Mouse (Mus musculus): ENCODE results near the gene Lrrc14b.
A peak's percentile ranks its signal among the peaks of the same experiment; 100 is the strongest.

Gene Lrrc14b

DNA sequence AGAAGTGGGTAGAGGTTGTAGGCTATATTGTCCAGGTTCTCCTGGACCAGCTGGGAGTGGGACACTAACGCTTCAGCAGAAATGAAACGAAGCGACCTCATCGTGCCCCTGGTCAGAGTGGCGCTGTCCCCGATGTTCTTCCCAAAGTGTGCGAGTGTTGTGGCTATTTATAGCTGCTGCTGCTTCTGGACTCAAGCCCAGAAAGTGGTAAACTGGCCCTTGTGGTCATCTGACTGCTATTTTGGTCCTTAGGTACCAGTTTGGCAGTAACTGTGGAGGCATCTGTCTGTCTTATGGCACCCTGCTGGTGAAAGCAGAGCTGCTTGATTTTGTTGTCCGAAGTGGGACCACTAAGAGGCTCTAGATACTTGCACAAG lies at the start of gene Lrrc14b:
Lrrc14b (minus strand) TSS at position 147 of the 377 bp plus-strand sequence.
- no peak for DNase-seq (ENCODE audit: low read depth, low spot score)

DNA sequence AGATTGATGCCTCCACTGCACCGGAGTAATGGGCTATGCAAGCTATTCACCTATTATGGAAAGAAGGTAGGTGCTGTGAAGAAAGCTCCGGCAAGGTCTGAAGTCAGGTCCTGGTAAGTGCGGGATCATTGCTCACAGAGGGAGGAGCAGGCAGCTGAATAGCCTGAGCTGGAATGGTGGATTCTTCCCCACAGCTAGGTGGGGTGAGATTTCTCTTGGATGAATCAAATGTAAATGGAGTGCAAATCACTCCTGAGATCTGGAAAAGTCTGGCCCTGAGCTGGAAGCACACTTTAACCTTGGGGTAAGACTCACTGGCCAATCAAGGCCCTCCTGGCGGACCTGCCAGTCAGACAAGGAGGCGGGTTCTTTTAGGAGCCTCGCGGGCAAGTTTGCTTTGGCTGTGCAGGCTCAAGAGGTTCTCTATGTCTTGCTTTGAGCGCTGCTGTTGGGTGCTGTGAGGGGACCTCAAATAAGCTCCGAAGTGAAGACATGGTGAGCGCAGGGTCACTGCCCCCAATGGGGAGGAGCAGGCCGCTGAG lies 35.6 kb upstream of the Lrrc14b start, which contains the start of gene Ftl1-ps1:
Ftl1-ps1 (plus strand) TSS at position 397 of the 542 bp plus-strand sequence.
- no peak for DNase-seq (ENCODE audit: low read depth, low spot score)

- DNase-seq (ENCODE audit: low read depth, low spot score), result no peak
Measured at GRCm38 (mm10) chr13:74391156-74391555, 27.4 kb upstream of the Lrrc14b start.

- peak; percentile 57 for DNase-seq (ENCODE audit: low read depth, low spot score)
Measured at GRCm38 (mm10) chr13:74390371-74390990, 26.7 kb upstream of the Lrrc14b start, which contains the start of gene Zfp72. Gene Zfp72 (minus strand): TSS chr13:74390836.

- no peak for DNase-seq (ENCODE audit: low read depth, low spot score)
Measured at GRCm38 (mm10) chr13:74389730-74390129, 25.9 kb upstream of the Lrrc14b start.

DNA sequence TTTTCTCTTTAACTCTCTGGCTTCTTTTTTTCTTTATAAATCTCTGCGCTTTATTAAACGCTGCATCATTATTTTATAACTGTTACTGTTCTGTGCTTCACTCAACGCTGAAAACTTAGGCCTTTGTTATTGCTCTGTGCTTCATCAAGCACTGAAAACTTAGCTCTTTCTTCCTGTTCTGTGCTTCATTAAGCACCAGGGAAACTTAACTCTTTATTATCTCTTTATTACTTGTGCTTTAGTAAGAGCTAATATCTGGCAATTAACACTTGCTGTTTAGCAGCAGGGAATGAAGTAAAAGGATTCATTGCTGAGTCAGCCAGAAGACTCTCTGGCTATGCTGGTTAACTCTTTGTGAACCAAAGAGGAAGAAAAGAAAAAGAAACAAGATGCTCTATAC lies 18.5 kb upstream of the Lrrc14b start:
- no peak for DNase-seq (ENCODE audit: low read depth, low spot score)

GRCm38 (mm10) chr13:74381533-74382276 lies 17.9 kb upstream of the Lrrc14b start:
- DNase-seq (ENCODE audit: low read depth, low spot score), result no peak

GRCm38 (mm10) chr13:74363176-74363858 lies 488 bp downstream of the Lrrc14b start:
- no peak for DNase-seq (ENCODE audit: low read depth, low spot score)

- no peak for DNase-seq (ENCODE audit: low read depth, low spot score)
Measured at GRCm38 (mm10) chr13:74362218-74362617, 1.6 kb downstream of the Lrrc14b start.

DNA sequence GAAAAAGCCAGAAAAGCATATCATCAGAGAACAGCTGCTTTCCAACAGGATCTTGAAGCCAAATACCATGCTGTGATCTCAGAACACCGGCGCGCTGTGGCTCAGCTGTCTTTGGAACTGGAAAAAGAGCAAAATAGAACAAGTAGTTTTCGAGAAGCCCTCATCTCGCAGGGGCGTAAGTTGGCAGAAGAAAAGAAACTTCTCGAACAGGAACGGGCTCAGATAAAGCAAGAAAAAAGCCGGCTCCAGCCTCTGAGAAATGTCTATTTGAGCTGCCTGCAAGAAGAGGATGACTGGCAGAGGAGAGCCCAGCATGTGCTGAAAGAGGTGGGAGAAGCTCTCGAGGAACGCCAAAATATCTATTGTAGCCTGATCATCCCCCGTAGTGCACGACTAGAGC lies 7.3 kb downstream of the Lrrc14b start:
- DNase-seq (ENCODE audit: low read depth, low spot score), result no peak

GRCm38 (mm10) chr13:74350435-74350906 lies 13.3 kb downstream of the Lrrc14b start:
- DNase-seq (ENCODE audit: low read depth, low spot score), result no peak

DNA sequence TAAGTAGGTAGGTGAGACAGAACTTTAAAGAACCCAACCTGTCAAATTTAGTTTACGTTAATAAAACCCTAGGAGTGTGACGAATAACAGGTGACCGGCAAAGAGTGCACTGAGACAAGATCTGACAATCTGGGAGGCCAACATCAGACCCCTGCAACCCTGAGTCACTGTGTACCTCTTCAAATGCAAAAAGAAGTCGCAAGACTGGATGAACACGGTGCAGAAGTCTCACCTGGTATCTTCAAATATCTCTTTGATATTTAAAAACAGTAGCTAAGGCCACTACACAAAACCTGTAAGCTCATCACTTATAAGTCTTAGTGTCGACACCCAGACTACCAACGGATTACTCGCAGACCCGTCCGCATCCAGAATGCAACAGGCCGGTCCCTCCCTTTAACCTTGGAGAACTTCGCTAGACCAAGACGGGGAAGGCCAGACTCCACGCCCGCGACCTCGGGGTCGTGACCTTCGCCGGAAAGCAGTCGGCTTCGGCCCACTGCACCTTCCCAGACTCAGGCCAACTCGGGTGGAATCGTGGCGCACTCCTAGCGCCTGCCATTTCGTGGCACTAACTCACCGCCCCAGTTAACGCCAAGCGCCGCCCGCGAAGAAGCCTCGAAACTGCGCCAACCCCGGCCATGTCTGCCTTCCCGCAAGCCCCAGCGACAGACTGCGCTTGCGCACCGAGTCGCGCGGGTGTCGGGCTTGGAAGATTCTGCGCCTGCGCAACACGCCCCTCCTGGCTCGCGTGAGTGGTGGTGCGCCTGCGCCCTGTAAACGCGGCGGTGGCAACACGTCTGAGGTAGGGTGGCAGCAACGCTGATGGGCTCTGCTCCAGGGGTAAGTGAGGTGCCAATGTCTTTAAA lies 14.0 kb downstream of the Lrrc14b start, which contains the start of the genes Sdha and Ccdc127:
Sdha (minus strand) TSS at position 715 of the 869 bp plus-strand sequence.
Ccdc127 (plus strand) TSS at position 744 of the 869 bp plus-strand sequence.
- peak; percentile 97 for DNase-seq (ENCODE audit: low read depth, low spot score)

DNA sequence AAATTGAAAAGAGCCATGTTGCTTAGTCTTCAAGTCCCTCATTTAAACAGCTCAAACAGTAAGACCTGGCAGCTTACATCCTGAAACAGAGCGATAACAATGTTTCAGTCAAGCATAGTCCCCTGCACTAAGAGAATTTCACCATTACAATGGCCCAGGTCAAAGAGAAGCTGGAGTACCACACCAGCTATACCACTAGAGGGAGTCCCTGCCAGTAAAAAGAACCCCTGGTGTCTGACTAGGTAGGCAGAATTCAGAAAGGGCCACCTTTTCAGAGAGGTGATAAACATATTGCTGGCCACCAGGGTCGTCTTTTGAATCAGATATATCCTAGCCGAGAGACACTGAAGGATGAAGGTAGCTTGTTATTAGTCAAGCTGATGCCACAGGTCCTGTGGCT lies 22.8 kb downstream of the Lrrc14b start:
- peak; percentile 19 for DNase-seq (ENCODE audit: low read depth, low spot score)

DNA sequence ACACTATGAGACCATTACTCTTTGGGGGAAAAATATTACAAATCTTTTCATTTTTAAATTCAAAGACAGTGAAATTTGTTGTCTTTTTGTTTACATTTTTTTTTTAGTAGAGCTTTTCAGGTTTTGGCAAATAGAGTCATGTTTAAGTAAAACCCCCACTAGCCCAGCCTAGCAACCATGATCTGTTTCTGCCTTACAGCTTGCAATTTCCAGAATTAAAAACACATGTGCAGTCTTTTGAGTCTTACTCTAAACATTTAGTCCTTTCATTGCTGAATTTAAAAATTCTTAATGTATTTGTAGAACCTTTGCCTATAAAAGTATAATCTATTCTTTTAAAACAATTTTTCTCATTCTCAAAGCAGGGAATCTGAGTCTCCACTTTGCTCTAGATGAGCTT lies 34.5 kb downstream of the Lrrc14b start:
- DNase-seq (ENCODE audit: low read depth, low spot score), result no peak

DNA sequence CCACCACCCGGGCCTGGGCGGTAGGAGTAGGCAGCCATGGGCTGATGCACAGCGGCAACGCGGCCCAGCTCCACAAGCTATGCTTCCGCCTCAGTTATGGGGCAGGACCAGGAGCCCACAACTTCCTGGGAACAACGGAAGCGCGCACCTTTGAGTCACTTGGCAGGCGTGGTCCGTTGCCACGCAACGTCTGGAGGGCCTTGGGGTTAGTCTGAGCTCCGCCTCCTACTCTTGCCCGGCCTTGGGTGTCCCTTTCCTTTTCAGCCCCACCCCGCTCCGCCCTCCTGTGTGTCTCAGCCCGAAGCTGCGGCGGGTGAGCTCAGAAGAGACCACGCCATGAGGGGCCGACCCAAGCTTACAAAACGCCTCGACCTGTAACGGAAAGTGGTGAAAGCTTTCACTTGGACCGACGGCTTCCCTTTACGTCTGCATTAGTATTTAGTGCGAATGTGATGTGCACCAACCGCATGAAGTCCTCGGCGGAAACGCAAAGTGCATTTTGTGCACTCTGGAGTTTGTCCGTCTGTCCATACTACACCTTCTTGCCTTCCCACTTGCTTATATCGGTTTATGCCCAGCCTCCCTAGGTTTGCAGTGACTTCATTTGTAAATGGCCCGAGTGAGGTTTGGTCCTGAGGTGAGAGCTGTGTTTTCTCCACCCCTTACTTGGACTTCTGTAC lies 46.5 kb downstream of the Lrrc14b start, which contains the start of gene Pdcd6:
Pdcd6 (minus strand) TSS at position 411 of the 680 bp plus-strand sequence.
- peak; percentile 89 for DNase-seq (ENCODE audit: low read depth, low spot score)

DNA sequence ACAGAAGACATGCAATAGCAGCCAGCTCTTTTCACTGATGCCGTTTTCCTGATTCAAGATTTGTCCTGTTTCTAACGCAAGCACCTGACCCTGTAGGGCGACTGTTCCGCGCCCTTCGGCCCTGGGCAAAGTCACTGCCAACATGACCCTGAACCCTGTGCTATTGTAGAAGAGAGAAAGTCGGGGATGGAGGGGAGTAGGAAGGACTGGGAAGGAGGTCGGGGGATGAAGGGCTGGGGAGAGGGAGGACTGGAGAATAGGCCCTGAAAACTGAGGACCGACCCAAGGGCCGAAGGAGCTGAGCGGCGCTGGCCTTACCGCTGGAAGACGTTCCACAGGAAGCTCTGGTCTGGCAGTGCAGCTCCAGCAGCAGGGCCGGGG lies 47.0 kb downstream of the Lrrc14b start:
- no peak for DNase-seq (ENCODE audit: low read depth, low spot score)

DNA sequence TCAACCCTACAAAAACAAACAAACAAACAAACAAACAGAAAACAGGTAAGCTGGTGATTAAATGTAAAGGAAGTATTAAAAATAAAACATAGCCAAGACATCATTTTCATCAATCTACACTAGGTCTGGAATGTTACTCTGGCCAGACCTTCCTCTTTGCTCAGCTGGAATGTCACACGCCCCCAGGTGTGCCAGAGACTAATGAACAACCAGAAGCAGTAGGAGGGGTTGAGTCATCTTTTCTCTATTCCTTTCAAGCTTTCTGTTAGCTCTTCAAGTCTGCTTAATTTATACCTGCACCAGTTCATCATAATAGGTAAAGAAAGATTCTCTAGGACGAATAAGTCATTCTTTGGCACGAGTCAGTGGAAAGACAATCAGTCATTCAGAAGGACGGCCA lies 47.4 kb downstream of the Lrrc14b start:
- DNase-seq (ENCODE audit: low read depth, low spot score), result no peak

DNA sequence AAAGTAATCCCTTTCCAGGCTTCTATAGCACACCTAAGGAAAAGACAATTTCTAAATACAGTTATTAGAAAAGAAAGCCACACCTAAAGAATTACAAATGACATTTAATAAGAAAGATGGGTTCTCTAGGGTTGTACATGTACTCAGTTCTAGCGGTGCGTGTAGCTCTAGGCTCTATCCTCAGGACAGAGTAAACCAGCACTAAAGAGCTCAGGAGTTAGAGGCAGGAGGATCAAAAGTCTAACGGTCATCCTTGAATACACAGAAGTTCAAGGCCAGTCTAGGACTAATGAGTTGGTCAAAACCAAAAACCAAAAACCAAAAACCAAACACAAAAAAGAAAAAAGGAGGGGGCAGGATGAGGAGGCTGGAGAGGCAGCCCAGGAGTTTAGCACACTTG lies 49.2 kb downstream of the Lrrc14b start:
- DNase-seq (ENCODE audit: low read depth, low spot score), result no peak

Data from embryo, embryonic 11.5 days (tissue).